Mouse (Mus musculus) hindbrain, embryonic 14.5 days (tissue): ENCODE measurements around the gene Arfip2. TPM values are rescaled to one million over a fixed set of nuclear protein-coding genes. Genes with fewer than 3 reads are reported as not detected.

Source experiments
- ATAC-seq: fragments of 200-750 bp; cut with Nextera tagmentation; 2 replicates; pipeline ENCODE4 v1.8.0; 2017; ENCODE audit warnings: moderate number of reproducible peaks, mild to moderate bottlenecking, moderate TSS enrichment, moderate library complexity; ENCODE audit not compliant: low FRiP score
- DNase-seq: peaks from one replicate; pipeline ENCODE4 v3.0.0-alpha.2; 2015; ENCODE audit warnings: low spot score
- H3K27ac ChIP-seq: fragments of 300-500 bp; sonication (generic); 2 replicates; pipeline ENCODE4 v1.5.1; 2014; ENCODE audit warnings: mild to moderate bottlenecking, moderate library complexity
- H3K27me3 ChIP-seq: fragments of 300-500 bp; sonication (generic); 2 replicates; pipeline ENCODE4 v1.6.1; 2014; ENCODE audit warnings: mild to moderate bottlenecking, low read length, mixed read lengths; ENCODE audit not compliant: control insufficient read depth, insufficient read depth
- H3K36me3 ChIP-seq: fragments of 300-500 bp; sonication (generic); replicated peaks from 2 replicates; pipeline ENCODE4 v1.6.1; 2014; ENCODE audit not compliant: control insufficient read depth, insufficient read depth
- H3K4me1 ChIP-seq: fragments of 300-500 bp; sonication (generic); replicated peaks from 2 replicates; pipeline ENCODE4 v1.6.1; 2014; ENCODE audit warnings: antibody characterized with exemption, low read length, mixed read lengths; ENCODE audit not compliant: control insufficient read depth, insufficient read depth
- H3K4me2 ChIP-seq: fragments of 300-500 bp; sonication (generic); replicated peaks from 2 replicates; pipeline ENCODE4 v1.6.1; 2014; ENCODE audit warnings: mild to moderate bottlenecking, moderate library complexity
- H3K4me3 ChIP-seq: fragments of 300-500 bp; sonication (generic); replicated peaks from 2 replicates; pipeline ENCODE4 v1.5.1; 2014; ENCODE audit warnings: mild to moderate bottlenecking, low read length
- H3K9ac ChIP-seq: fragments of 300-500 bp; sonication (generic); 2 replicates; pipeline ENCODE4 v1.6.1; 2014
- H3K9me3 ChIP-seq: fragments of 300-500 bp; sonication (generic); 2 replicates; pipeline ENCODE4 v1.6.1; 2016; ENCODE audit warnings: low read length; ENCODE audit not compliant: control insufficient read depth
- WGBS: fragments of 180-500 bp; shearing (Covaris S2); extraction: QIAGEN DNeasy Blood & Tissue Kit; methylation state at CpG from one replicate; pipeline ENCODE4 v1.1.7; 2014; 5-methylcytosine and 5-hydroxymethylcytosine counted together
- polyA plus RNA-seq: library from polyadenylated mRNA; unstranded; fragments of >200 nt; fragmentation: Nextera tagmentation; extraction: Ambion mirVana; gene quantifications from 2 replicates; pipeline ENCODE4 v1.2.1, GENCODE M21; 2014

The Arfip2 gene
- polyA plus RNA-seq, 1 experiment from 2014 or later: 95.5 TPM

DNA sequence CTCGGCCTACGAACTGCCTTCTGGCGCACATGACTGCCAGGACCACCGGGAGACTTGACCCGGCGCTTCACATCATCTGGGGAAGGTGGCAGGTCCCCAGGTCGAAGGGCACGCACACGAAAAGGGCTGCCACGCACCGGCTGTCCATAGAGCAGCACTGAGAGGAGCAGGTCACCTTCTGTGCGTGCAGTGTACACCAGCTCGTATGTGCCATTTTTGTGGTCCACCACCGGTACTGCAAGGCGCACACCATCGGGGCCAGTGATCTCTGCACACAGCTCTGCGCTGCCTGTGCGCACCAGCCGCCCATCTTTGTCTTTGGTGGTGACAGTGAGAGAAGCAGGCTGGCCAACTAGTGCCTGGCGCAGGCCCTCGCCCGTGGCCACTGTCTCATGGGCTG lies 22.4 kb downstream of the Arfip2 start:
- Histone ChIP-seq H3K9ac (no peak overlapping the region), H3K4me3 (no peak overlapping the region), H3K27me3 (no peaks in the 10 kb centered on the region), H3K9me3 (no peaks in the 10 kb centered on the region), H3K4me1 (no peaks in the 10 kb centered on the region), H3K4me2 (no peak overlapping the region), H3K36me3 (peaks cover 99% of the 10 kb centered on the region), H3K27ac (no peak overlapping the region)
- ATAC-seq (no peak), DNase-seq (no peak)
- WGBS: 96% methylated on average over 22 of the region's 22 CpGs

DNA sequence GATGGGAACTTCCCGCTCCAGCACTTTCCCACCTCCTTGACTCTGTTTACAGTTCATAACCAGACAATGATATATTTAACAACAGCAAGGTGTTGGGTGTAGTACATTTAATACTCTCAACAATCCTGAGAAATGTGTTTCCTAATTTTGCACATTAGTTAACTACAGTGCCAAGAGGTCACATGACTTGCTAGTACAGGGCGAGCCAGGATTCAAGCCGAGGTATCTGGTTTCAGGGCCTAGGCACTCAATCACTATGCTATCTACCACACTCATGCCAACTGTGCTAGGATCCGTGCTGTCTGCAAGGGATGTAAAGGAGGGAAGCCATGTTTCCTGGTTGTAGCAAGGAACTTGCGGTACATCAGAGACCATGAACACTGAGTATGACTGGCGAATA lies 23.7 kb downstream of the Arfip2 start:
- no peak overlapping the region for H3K4me2 ChIP-seq
- no peak for DNase-seq
- H3K4me3 ChIP-seq: no peak overlapping the region
- no peak for ATAC-seq
- H3K36me3 ChIP-seq: peaks cover 99% of the 10 kb centered on the region
- H3K27ac ChIP-seq: no peak overlapping the region
- no peaks in the 10 kb centered on the region for H3K27me3 ChIP-seq
- WGBS: 95% methylated on average over 6 of the region's 6 CpGs
- no peaks in the 10 kb centered on the region for H3K9me3 ChIP-seq
- H3K9ac ChIP-seq: no peak overlapping the region
- no peaks in the 10 kb centered on the region for H3K4me1 ChIP-seq

- DNase-seq (no peak), ATAC-seq (no peak)
- Histone ChIP-seq H3K27ac (no peak overlapping the region), H3K4me1 (no peaks in the 10 kb centered on the region), H3K9me3 (no peaks in the 10 kb centered on the region), H3K36me3 (peaks cover 99% of the 10 kb centered on the region), H3K9ac (no peak overlapping the region), H3K27me3 (no peaks in the 10 kb centered on the region), H3K4me3 (no peak overlapping the region), H3K4me2 (no peak overlapping the region)
- 100% methylated on average over 1 of the region's 1 CpGs for WGBS
These were observed 24.5 kb downstream of the Arfip2 start for GRCm38 (mm10) chr7:105615720-105616119.

DNA sequence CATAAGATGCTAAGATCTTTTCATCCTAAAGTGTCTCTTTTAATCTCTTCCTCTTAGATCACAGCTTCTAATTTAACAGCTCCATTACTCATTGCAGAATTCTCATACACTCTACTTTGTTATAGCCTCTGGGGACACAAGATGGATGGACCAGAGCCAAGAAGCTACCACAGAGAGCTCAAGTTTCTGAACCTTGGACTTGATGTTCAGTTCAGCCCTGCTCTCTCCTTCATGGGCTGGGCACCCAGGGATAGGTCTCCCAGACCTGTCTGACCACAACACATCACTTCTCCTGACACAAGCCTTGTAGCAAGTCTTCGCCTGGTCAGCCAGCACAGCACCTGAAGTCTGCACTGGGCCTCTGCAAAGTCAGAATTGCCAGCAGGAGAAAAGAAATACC lies 25.8 kb downstream of the Arfip2 start:
- Histone ChIP-seq H3K27me3 (no peaks in the 10 kb centered on the region), H3K4me3 (no peak overlapping the region), H3K27ac (no peak overlapping the region), H3K36me3 (peaks cover 98% of the 10 kb centered on the region), H3K9ac (no peak overlapping the region), H3K4me1 (no peaks in the 10 kb centered on the region), H3K4me2 (no peak overlapping the region), H3K9me3 (no peaks in the 10 kb centered on the region)
- no peak for DNase-seq
- 96% methylated on average over 1 of the region's 1 CpGs for WGBS
- ATAC-seq: no peak

DNA sequence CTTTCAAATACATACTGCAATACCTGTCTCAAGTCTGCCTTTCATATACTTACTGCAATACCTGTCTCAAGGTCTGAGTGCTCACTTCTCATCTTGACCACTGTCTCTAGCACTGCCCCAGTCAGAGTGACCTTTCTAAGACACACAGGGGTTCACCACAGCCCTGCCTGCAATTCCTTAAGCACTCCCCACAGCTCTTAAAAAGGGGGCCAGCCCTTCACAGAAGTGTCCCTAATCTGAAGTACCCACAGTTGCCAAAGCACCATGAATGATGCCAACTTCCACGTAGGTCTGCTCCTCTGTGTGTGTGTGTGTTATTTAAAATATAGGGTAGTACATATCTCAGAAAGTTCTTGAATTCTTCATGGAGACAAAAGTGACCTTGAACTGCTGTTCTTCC lies 28.4 kb downstream of the Arfip2 start:
- ATAC-seq (no peak), DNase-seq (no peak)
- no peak overlapping the region for H3K9ac ChIP-seq
- H3K9me3 ChIP-seq: no peaks in the 10 kb centered on the region
- no peak overlapping the region for H3K4me3 ChIP-seq
- WGBS: 96% methylated on average over 1 of the region's 1 CpGs
- H3K27ac ChIP-seq: no peak overlapping the region
- H3K27me3 ChIP-seq: no peaks in the 10 kb centered on the region
- no peaks in the 10 kb centered on the region for H3K4me1 ChIP-seq
- H3K36me3 ChIP-seq: peaks cover 71% of the 10 kb centered on the region
- no peak overlapping the region for H3K4me2 ChIP-seq

GRCm38 (mm10) chr7:105608467-105608866 lies 31.7 kb downstream of the Arfip2 start:
- 91% methylated on average over 3 of the region's 3 CpGs for WGBS

GRCm38 (mm10) chr7:105602860-105603623 lies 37.2 kb downstream of the Arfip2 start:
- DNase-seq (peak; percentile 61), ATAC-seq (peak; percentile 46; the same call in 1 of the 2 replicates)
- 35% methylated on average over 9 of the region's 9 CpGs for WGBS
- Histone ChIP-seq H3K9me3 (no peaks in the 10 kb centered on the region), H3K4me3 (no peak overlapping the region), H3K4me2 (no peak overlapping the region), H3K4me1 (no peaks in the 10 kb centered on the region), H3K36me3 (no peaks in the 10 kb centered on the region), H3K9ac (no peak overlapping the region), H3K27me3 (no peaks in the 10 kb centered on the region), H3K27ac (no peak overlapping the region)

More at GRCm38 (mm10) chr7:105608467-105608866, 31.7 kb downstream of the Arfip2 start:
- Histone ChIP-seq H3K27ac (no peak overlapping the region), H3K4me1 (no peaks in the 10 kb centered on the region), H3K4me3 (no peak overlapping the region), H3K4me2 (no peak overlapping the region), H3K27me3 (no peaks in the 10 kb centered on the region), H3K36me3 (peaks cover 38% of the 10 kb centered on the region), H3K9ac (no peak overlapping the region), H3K9me3 (no peaks in the 10 kb centered on the region)
- no peak for DNase-seq
- no peak for ATAC-seq

DNA sequence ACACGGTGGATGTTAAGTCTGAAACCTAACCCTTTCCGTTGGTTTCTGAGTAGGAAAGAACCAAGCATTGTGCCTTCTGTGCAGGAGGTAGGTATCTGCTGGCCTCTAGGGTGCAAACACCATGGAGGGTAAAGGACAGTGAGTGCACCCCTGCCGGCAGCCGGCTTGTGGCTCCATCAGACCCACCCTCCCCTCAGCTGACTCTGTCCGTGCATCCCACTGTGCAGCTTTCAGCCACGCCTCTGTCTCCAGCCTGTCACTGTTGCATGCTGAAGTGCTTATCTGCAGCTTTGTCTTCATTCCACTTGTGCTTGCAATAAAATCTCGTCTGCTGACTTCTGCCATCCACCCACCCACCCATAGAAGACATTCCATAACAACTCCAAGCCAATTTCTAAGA lies 50.1 kb downstream of the Arfip2 start:
- no peaks in the 10 kb centered on the region for H3K4me1 ChIP-seq
- no peaks in the 10 kb centered on the region for H3K9me3 ChIP-seq
- H3K9ac ChIP-seq: no peak overlapping the region
- no peak for DNase-seq
- ATAC-seq: no peak
- no peak overlapping the region for H3K4me2 ChIP-seq
- no peaks in the 10 kb centered on the region for H3K36me3 ChIP-seq
- H3K27ac ChIP-seq: no peak overlapping the region
- WGBS: 25% methylated on average over 7 of the region's 7 CpGs
- H3K4me3 ChIP-seq: no peak overlapping the region
- no peaks in the 10 kb centered on the region for H3K27me3 ChIP-seq

DNA sequence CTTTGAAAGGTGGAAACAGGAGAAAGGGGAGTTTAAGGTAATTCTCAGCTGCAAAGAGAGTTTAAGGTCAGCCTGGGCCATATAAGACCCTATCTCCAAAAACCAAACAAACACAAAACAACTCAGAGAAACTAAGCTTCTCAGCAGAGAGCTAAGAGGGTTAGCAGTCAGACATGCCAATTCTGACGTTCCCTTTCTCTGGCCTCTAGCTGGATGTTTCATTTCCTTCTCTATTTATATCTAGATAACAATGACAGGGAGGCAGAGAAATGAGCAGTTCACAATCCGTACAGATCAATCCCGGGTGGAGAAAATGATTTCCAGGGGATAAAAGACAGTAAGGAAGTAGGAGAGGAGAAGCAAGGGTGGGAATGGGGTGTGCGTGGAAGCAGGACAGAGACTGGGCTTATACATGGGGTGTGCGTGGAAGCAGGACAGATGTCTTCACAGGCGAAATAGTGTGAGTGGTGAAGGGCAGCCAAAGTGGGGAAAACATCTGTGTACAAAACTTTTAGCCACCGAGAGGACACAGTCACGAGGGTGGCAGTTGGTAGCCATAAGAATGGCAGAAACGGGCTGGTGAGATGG lies 51.8 kb downstream of the Arfip2 start:
- 81% methylated on average over 9 of the region's 9 CpGs for WGBS
- H3K9ac ChIP-seq: no peak overlapping the region
- ATAC-seq: no peak
- H3K4me3 ChIP-seq: no peak overlapping the region
- DNase-seq: no peak
- no peaks in the 10 kb centered on the region for H3K27me3 ChIP-seq
- H3K4me1 ChIP-seq: no peaks in the 10 kb centered on the region
- no peak overlapping the region for H3K27ac ChIP-seq
- H3K36me3 ChIP-seq: no peaks in the 10 kb centered on the region
- H3K4me2 ChIP-seq: no peak overlapping the region
- H3K9me3 ChIP-seq: no peaks in the 10 kb centered on the region
